Mouse (Mus musculus) limb, embryonic 14.5 days (tissue): ENCODE data around the gene Hbs1l. TPM values are rescaled to one million over a fixed set of nuclear protein-coding genes. Genes with fewer than 3 reads are reported as not detected.
"Not testable (repeated sequence)": the region's sequence is repeated elsewhere in the genome, so short reads cannot be mapped to it uniquely, and the experiment has no call there.

ENCODE experiments used
- ATAC-seq: fragments of 200-750 bp; cut with Nextera tagmentation; 2 replicates; pipeline ENCODE4 v1.8.0; 2017; ENCODE audit warnings: low read depth, moderate number of reproducible peaks, moderate TSS enrichment; ENCODE audit not compliant: low FRiP score
- DNase-seq: peaks from one replicate; pipeline ENCODE4 v3.0.0-alpha.2; 2015; ENCODE audit warnings: low spot score
- H3K27ac ChIP-seq: fragments of 300-500 bp; sonication (generic); replicated peaks from 2 replicates; pipeline ENCODE4 v1.5.1; 2014; ENCODE audit warnings: low read depth, mild to moderate bottlenecking, low read length, moderate library complexity, mixed read lengths
- H3K27me3 ChIP-seq: fragments of 300-500 bp; sonication (generic); 2 replicates; pipeline ENCODE4 v1.6.1; 2014; ENCODE audit warnings: low read length, mixed read lengths; ENCODE audit not compliant: control insufficient read depth, insufficient read depth
- H3K36me3 ChIP-seq: fragments of 300-500 bp; sonication (generic); 2 replicates; pipeline ENCODE4 v1.6.1; 2014; ENCODE audit warnings: mild to moderate bottlenecking, low read length, moderate library complexity, mixed read lengths; ENCODE audit not compliant: control insufficient read depth, insufficient read depth
- H3K4me1 ChIP-seq: fragments of 300-500 bp; sonication (generic); 2 replicates; pipeline ENCODE4 v1.6.1; 2014; ENCODE audit warnings: antibody characterized with exemption, low read length, mixed read lengths; ENCODE audit not compliant: control insufficient read depth, insufficient read depth
- H3K4me2 ChIP-seq: fragments of 300-500 bp; sonication (generic); replicated peaks from 2 replicates; pipeline ENCODE4 v1.6.1; 2014; ENCODE audit warnings: low read depth, mild to moderate bottlenecking, low read length, moderate library complexity; ENCODE audit not compliant: severe bottlenecking
- H3K4me3 ChIP-seq: fragments of 300-500 bp; sonication (generic); replicated peaks from 2 replicates; pipeline ENCODE4 v1.5.1; 2014; ENCODE audit warnings: low read length
- H3K9ac ChIP-seq: fragments of 300-500 bp; sonication (generic); 2 replicates; pipeline ENCODE4 v1.6.1; 2014; ENCODE audit warnings: mild to moderate bottlenecking, low read depth, low read length, moderate library complexity; ENCODE audit not compliant: severe bottlenecking
- H3K9me3 ChIP-seq: fragments of 300-500 bp; sonication (generic); 2 replicates; pipeline ENCODE4 v1.6.1; 2016; ENCODE audit warnings: low read length; ENCODE audit not compliant: control insufficient read depth
- POLR2A ChIP-seq: fragments of 200-500 bp; IDR thresholded peaks from 2 replicates; pipeline ENCODE4 v1.8.0; 2012; ENCODE audit warnings: inconsistent platforms, mild to moderate bottlenecking, moderate library complexity, borderline replicate concordance; ENCODE audit not compliant: insufficient read depth, insufficient read length; ENCODE audit errors: extremely low read depth
- WGBS: fragments of 180-500 bp; shearing (Covaris S2); extraction: QIAGEN DNeasy Blood & Tissue Kit; methylation state at CpG from one replicate; pipeline ENCODE4 v1.1.7; 2014; 5-methylcytosine and 5-hydroxymethylcytosine counted together
- polyA plus RNA-seq, 2 experiments: library from polyadenylated mRNA; depleted of rRNA in 1 of 2; stranded (reverse) in 1 of 2; unstranded in 1 of 2; fragments of >200 nt; fragmentation: Nextera tagmentation in 1 of 2; extraction: Ambion mirVana in 1 of 2; gene quantifications; 2 replicates each; pipeline versions ENCODE4 v1.2.1 to v1.2.3; 2012 to 2014

The Hbs1l gene
- polyA plus RNA-seq, 2 experiments: 46.0 to 85.4 TPM

DNA sequence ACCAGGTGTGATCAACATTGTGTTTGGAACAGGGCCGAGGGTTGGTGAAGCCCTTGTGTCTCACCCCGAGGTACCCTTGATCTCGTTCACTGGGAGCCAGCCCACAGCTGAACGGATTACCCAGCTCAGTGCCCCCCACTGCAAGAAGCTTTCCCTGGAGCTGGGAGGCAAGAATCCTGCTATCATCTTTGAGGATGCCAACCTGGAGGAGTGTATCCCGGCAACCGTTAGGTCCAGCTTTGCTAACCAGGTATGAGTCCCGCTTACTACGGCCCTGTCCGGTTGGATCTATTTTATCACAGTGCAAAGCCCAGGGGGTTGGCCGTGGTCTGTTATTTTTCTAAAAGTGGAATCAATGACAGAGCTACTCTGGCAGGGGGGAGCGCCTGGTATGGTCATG lies 93.3 kb downstream of the Hbs1l start:
- 88% methylated on average over 11 of the region's 11 CpGs for WGBS
- Histone ChIP-seq H3K27ac (no peak overlapping the region), H3K9me3 (no peaks in the 10 kb centered on the region), H3K27me3 (no peaks in the 10 kb centered on the region), H3K9ac (no peak overlapping the region), H3K4me1 (no peaks in the 10 kb centered on the region), H3K4me2 (no peak overlapping the region), H3K4me3 (no peak overlapping the region), H3K36me3 (no peaks in the 10 kb centered on the region)
- ATAC-seq (no peak), DNase-seq (no peak)
- no peak for TF ChIP-seq POLR2A

DNA sequence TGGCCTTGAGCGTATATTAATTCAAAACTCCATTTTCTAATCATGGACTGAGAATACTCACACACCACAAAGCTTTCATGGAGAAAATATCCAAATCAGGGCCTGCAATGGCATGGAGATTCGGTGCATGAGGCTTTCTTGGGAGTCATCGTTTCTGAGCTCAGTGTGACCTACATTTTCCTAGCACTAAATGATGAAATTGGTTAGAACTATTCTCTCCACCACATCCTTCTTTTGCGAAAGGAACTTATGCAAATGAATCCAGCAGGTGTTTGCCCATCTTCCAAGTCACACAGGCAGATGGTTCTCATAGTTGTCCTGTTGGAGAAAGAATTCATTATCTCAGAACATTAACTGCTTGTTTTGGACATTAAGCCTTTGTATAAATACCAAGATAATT lies 94.7 kb downstream of the Hbs1l start:
- ATAC-seq: no peak
- no peaks in the 10 kb centered on the region for H3K36me3 ChIP-seq
- no peak for DNase-seq
- H3K27me3 ChIP-seq: no peaks in the 10 kb centered on the region
- no peaks in the 10 kb centered on the region for H3K4me1 ChIP-seq
- no peak overlapping the region for H3K4me3 ChIP-seq
- H3K9ac ChIP-seq: no peak overlapping the region
- no peak for TF ChIP-seq POLR2A
- no peaks in the 10 kb centered on the region for H3K9me3 ChIP-seq
- 92% methylated on average over 4 of the region's 4 CpGs for WGBS
- no peak overlapping the region for H3K4me2 ChIP-seq
- H3K27ac ChIP-seq: no peak overlapping the region

GRCm38 (mm10) chr10:21391286-21391685 lies 95.5 kb downstream of the Hbs1l start:
- Histone ChIP-seq H3K4me2 (no peak overlapping the region), H3K4me1 (no peaks in the 10 kb centered on the region), H3K36me3 (no peaks in the 10 kb centered on the region), H3K27ac (no peak overlapping the region), H3K9me3 (no peaks in the 10 kb centered on the region), H3K27me3 (no peaks in the 10 kb centered on the region), H3K9ac (no peak overlapping the region), H3K4me3 (no peak overlapping the region)
- WGBS: 64% methylated on average over 4 of the region's 4 CpGs
- ATAC-seq (no peak), DNase-seq (no peak)
- no peak for TF ChIP-seq POLR2A

DNA sequence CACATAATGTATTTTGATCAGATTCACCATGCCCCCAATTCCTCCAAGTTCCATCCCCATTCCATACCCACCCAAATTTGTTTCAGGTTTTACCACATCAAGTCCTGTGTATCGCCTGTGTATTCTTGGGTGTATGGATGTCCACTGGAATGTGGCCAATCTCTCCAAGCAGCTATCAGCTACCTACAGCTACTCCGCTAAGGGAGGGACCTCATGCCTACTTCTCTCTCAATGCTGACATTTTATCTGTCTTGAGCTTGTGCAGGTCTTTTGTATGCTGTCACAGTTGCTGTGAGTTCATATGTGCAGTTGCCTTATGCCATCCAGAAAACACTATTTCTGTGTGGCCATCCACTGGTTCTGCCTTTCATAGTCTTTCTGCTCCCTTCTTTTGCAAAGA lies 97.6 kb downstream of the Hbs1l start:
- H3K4me2 ChIP-seq: no peak overlapping the region
- DNase-seq (no peak), ATAC-seq (no peak)
- H3K4me3 ChIP-seq: no peak overlapping the region
- no peaks in the 10 kb centered on the region for H3K27me3 ChIP-seq
- TF ChIP-seq POLR2A: no peak
- no peaks in the 10 kb centered on the region for H3K9me3 ChIP-seq
- WGBS: 83% methylated on average over 2 of the region's 2 CpGs
- H3K36me3 ChIP-seq: no peaks in the 10 kb centered on the region
- H3K4me1 ChIP-seq: no peaks in the 10 kb centered on the region
- H3K27ac ChIP-seq: no peak overlapping the region
- H3K9ac ChIP-seq: no peak overlapping the region

DNA sequence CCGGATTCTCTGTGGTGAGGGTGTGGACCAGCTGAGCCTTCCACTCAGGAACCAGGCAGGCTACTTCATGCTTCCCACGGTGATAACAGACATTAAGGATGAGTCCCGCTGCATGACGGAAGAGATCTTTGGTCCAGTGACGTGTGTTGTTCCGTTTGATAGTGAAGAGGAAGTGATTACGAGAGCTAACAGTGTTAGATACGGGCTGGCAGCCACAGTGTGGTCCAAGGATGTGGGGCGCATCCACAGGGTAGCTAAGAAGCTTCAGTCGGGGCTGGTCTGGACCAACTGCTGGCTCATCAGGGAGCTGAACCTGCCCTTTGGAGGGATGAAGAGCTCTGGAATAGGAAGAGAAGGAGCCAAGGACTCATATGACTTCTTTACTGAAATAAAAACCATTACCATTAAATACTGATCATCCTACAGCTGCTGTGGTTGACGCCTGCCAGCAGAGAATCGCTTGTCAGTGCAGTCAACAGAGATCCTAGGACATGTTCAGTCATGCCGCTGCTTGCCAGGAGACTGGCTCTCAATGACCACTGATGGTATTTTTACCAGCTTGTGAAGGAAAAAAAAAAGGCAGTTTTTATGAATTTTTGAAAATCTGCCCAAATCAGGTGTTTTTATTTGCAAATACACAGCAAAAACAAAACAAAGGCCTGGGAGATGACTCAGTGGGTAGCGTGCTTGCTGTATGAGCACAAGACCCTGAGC lies 99.8 kb downstream of the Hbs1l start:
- Histone ChIP-seq H3K4me2 (no peak overlapping the region), H3K36me3 (no peaks in the 10 kb centered on the region), H3K4me1 (no peaks in the 10 kb centered on the region), H3K4me3 (no peak overlapping the region), H3K9me3 (no peaks in the 10 kb centered on the region), H3K27ac (no peak overlapping the region), H3K27me3 (no peaks in the 10 kb centered on the region), H3K9ac (no peak overlapping the region)
- DNase-seq (no peak), ATAC-seq (no peak)
- TF ChIP-seq POLR2A: no peak
- 82% methylated on average over 14 of the region's 14 CpGs for WGBS

GRCm38 (mm10) chr10:21398873-21399425 lies 103.2 kb downstream of the Hbs1l start:
- H3K27me3 ChIP-seq, H3K4me2 ChIP-seq, H3K36me3 ChIP-seq, H3K9me3 ChIP-seq, H3K27ac ChIP-seq, H3K4me1 ChIP-seq, DNase-seq, H3K9ac ChIP-seq, ATAC-seq, H3K4me3 ChIP-seq: not testable (repeated sequence)
- WGBS: 84% methylated on average over 6 of the region's 6 CpGs
